Mouse (Mus musculus): ENCODE results near the gene Specc1l.

- TF ChIP-seq POLR2A (IDR thresholded peaks at IDR 0.05; ENCODE audit: extremely low read depth, insufficient read depth, low read length) (no peak), CTCF (IDR thresholded peaks at IDR 0.05; ENCODE audit: extremely low read depth, insufficient read depth, low read length) (no peak)
These were observed 33.9 kb downstream of the Specc1l start for GRCm38 (mm10) chr10:75245806-75246205.

Data from cortical plate, adult 2 months (tissue).